Mouse (Mus musculus) cerebral cortex, adult 2 months (tissue): Measurements from ENCODE around the gene Mlxipl.

ENCODE experiments used
- WGBS: fragments of 180-500 bp; shearing (Covaris S2); methylation state at CpG from one replicate; pipeline ENCODE4 v1.1.7; 2018; 5-methylcytosine and 5-hydroxymethylcytosine counted together

Mlxipl gene

GRCm38 (mm10) chr5:135089653-135090052 is at the start of gene Mlxipl:
Mlxipl (plus strand) TSS chr5:135089890.
- 9% methylated on average over 39 of the region's 39 CpGs for WGBS

- WGBS, result 21% methylated on average over 6 of the region's 6 CpGs
Observed at GRCm38 (mm10) chr5:135040059-135040458, 49.6 kb upstream of the Mlxipl start.

GRCm38 (mm10) chr5:135040777-135041176 is 48.9 kb upstream of the Mlxipl start:
- WGBS, result 50% methylated on average over 11 of the region's 11 CpGs

GRCm38 (mm10) chr5:135042105-135042788 is 47.4 kb upstream of the Mlxipl start:
- WGBS, result 50% methylated on average over 21 of the region's 21 CpGs

- 55% methylated on average over 3 of the region's 3 CpGs for WGBS
Observed at GRCm38 (mm10) chr5:135044575-135044974, 45.1 kb upstream of the Mlxipl start.

- WGBS, result 81% methylated on average over 5 of the region's 5 CpGs
Observed at GRCm38 (mm10) chr5:135048539-135048938, 41.2 kb upstream of the Mlxipl start.

- 86% methylated on average over 6 of the region's 6 CpGs for WGBS
Observed at GRCm38 (mm10) chr5:135049268-135049667, 40.4 kb upstream of the Mlxipl start.

GRCm38 (mm10) chr5:135053356-135053755 is 36.3 kb upstream of the Mlxipl start:
- WGBS, result 84% methylated on average over 12 of the region's 12 CpGs

GRCm38 (mm10) chr5:135063629-135064381 is 25.9 kb upstream of the Mlxipl start, which contains the start of gene Dnajc30:
Dnajc30 (plus strand) TSS chr5:135064202.
- under 1% methylated on average over 52 of the region's 52 CpGs for WGBS

GRCm38 (mm10) chr5:135064382-135064766 is 25.3 kb upstream of the Mlxipl start:
- under 1% methylated on average over 40 of the region's 40 CpGs for WGBS

GRCm38 (mm10) chr5:135064909-135065446 is 24.7 kb upstream of the Mlxipl start, which contains the start of gene Bud23:
Bud23 (minus strand) TSS chr5:135064959.
- 67% methylated on average over 9 of the region's 9 CpGs for WGBS

GRCm38 (mm10) chr5:135066008-135066407 is 23.7 kb upstream of the Mlxipl start:
- 88% methylated on average over 3 of the region's 3 CpGs for WGBS

- WGBS, result 90% methylated on average over 3 of the region's 3 CpGs
Observed at GRCm38 (mm10) chr5:135070448-135070847, 19.2 kb upstream of the Mlxipl start.

GRCm38 (mm10) chr5:135072061-135072460 is 17.6 kb upstream of the Mlxipl start:
- WGBS, result 98% methylated on average over 2 of the region's 2 CpGs

GRCm38 (mm10) chr5:135072720-135073119 is 17.0 kb upstream of the Mlxipl start:
- 75% methylated on average over 6 of the region's 6 CpGs for WGBS

- WGBS, result 32% methylated on average over 26 of the region's 26 CpGs
Observed at GRCm38 (mm10) chr5:135073349-135074150, 16.1 kb upstream of the Mlxipl start.

GRCm38 (mm10) chr5:135075655-135076054 is 14.0 kb upstream of the Mlxipl start:
- WGBS, result 61% methylated on average over 4 of the region's 4 CpGs

GRCm38 (mm10) chr5:135076368-135076767 is 13.3 kb upstream of the Mlxipl start:
- WGBS, result 89% methylated on average over 14 of the region's 14 CpGs

- WGBS, result 16% methylated on average over 14 of the region's 14 CpGs
Observed at GRCm38 (mm10) chr5:135076931-135077505, 12.7 kb upstream of the Mlxipl start.

- WGBS, result 2% methylated on average over 81 of the region's 83 CpGs
Observed at GRCm38 (mm10) chr5:135077564-135078481, 11.9 kb upstream of the Mlxipl start, which contains the start of gene Vps37d. Vps37d (minus strand) TSS chr5:135078266.
